Mouse (Mus musculus) CD8-positive naive resting alpha-beta T cell, adult 57 days (primary cell): ENCODE results near the gene Nfe2. TPM values are rescaled to one million over a fixed set of nuclear protein-coding genes. Genes with fewer than 3 reads are reported as not detected.

Experiments
- total RNA-seq: library from RNA; stranded (reverse); gene quantifications from one replicate; pipeline ENCODE4 v1.2.4, GENCODE M21; 2023

Gene Nfe2
- total RNA-seq: 0.31 TPM

DNA sequence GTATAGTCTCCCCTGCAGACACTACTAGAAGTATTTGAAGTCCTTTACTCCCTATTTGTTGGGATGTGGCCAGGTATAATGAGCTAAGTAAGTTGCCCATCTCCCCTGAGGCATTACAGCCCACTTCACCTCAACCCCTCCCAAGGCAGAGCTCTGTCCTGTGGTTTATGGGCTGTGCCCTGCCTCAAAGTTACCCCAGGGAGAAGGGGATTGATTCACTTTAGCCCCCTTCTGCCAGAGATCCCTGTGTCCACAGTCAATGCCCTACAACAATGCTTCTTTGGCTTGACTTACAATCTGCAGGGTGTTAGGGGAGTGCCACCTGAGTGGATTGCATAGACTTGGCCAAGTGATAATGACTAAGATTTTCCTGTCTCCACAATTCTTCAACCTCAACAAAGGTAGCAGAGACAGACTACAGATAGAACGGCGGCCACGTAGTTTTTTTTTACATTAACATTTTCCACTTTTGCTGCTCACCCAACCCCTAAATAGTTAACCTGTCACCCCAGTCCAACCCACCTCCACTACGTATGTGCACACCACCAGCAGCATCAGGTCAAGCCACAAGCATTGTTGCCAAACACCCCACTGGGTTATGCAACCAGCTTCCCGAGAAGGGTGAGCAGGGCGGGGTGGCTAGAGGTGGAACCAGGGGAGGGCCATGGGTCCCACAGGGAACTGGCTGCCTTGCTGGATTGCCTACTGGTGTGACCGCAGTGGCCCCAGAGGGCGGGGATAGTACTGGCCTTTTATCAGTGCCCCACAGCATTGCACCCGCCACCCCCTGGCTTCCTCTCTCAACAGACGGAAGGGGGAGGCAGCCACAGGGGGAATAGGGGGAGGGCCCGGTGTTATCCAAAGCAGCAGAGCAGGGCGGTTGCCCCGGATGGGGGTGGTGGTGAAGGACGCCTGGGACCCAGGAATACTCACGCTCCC, at the start of gene Nfe2:
Nfe2 (minus strand) TSS at position 614 of the 939 bp plus-strand sequence.

DNA sequence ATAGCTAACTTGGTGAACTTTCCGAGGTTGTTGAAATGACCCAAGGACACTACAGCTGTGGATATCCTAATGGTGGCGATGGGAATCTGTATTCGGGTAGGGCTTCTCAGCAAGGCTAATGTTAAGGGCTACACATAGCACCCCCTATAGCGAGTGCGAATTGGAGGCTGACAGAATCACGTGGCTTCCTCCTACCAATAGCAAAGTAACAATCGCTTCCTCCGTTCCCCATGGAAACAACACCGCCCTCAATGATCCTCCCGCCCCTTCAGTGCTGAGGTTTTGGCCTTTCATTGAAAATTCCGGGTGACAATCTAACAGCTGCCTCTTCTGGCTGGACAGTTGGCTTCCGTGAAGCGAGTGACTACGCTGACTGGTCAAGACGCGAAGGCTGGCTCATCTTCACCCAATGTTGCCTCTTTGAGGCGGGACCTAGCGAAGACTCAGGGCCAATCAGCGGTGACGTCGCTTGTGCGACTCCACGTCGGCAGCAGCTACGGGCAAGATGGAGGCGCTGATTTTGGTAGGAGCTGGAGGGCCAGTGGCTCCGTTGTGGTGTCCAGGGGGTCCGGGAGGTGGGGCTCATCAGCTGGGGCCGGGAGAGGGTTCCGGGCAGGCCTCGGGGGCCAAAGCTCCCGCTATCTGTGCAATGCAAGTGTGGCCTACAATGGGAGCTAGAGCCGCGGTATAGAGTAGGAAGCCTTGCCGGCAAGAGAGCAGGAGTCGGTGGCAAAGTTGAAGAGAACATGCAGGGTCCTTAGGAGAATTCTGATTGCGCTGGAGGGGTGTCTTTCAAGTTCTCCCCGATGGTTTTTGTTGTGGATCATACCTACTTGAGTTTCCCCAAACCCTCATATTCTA, 14.4 kb upstream of the Nfe2 start, which contains the start of gene Copz1:
Copz1 (plus strand) TSS at position 296 of the 861 bp plus-strand sequence.

DNA sequence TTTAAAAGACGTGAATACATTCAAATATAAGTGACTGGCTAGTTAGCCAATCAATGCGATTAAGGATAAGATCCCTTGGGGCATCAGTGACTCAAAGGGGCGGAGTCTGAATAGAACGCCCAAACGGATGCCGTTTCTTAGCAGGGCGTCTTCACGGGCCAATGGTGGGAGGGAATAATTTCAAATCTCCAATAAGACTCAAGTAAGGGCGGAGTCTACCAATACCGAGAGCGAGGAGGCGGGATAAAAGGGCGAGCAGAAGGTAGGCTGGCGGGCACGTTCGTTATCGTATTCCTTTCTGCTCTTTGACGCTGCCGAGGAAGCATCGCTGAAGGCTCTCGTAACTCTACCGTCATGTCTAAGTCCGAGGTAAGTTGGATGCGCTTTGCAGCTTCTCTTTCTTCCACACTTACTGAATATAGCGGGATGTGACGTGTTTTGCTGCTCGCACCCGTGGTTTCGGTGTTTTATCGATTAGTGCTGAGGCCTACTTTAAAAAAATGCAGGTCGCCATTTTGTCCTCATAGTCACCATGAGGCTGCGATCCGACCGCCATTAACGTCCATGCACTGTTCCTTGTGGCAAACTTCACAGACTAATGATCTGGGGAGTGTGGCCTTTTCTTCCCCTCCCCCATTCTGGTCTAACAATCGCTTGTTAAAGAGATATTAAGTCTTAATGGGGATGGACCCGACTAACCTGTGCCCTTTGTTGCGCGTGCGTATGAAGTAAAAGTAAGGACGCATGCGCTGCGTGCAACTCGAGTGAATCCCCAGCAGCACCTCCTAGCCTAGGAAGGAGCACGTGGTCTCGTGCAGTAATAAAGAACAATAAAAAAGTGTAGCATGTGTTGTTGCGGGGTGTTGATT, 17.8 kb downstream of the Nfe2 start, which contains the start of gene Hnrnpa1:
Hnrnpa1 (plus strand) TSS at position 273 of the 869 bp plus-strand sequence.

GRCm38 (mm10) chr15:103239685-103240159, 18.5 kb downstream of the Nfe2 start, which contains the start of gene Cbx5:
TSS of gene Cbx5 (minus strand) at chr15:103239816.

Other genes with a start within 250 kb of the Nfe2 start
- gene Hoxc4, start 239.5 kb downstream of the Nfe2 start, total RNA-seq: not detected
- gene Smug1, start 91.3 kb downstream of the Nfe2 start, total RNA-seq: 6.2 TPM
- 20.5 TPM for gene Cbx5, start 18.6 kb downstream of the Nfe2 start, total RNA-seq
- 625 TPM for gene Hnrnpa1, start 18.0 kb downstream of the Nfe2 start, total RNA-seq
- 80.4 TPM for gene Copz1, start 14.3 kb upstream of the Nfe2 start, total RNA-seq
- gene Gpr84, start 52.2 kb upstream of the Nfe2 start, total RNA-seq: not detected
- gene Zfp385a, start 81.7 kb upstream of the Nfe2 start, total RNA-seq: 1.9 TPM
- gene Itga5, start 108.4 kb upstream of the Nfe2 start, total RNA-seq: 1.7 TPM
- gene Gtsf1, start 172.1 kb upstream of the Nfe2 start, total RNA-seq: not detected
- gene Gtsf2, start 190.1 kb upstream of the Nfe2 start, total RNA-seq: not detected
- 139 TPM for gene Nckap1l, start 195.4 kb upstream of the Nfe2 start, total RNA-seq
- gene Pde1b, start 244.6 kb upstream of the Nfe2 start, total RNA-seq: 32.6 TPM